Mouse (Mus musculus): ENCODE measurements around the gene Celf2. TPM values are rescaled to one million over a fixed set of nuclear protein-coding genes. Genes with fewer than 3 reads are reported as not detected.

Gene Celf2
- total RNA-seq, 1 experiment, result 3.7 TPM

DNA sequence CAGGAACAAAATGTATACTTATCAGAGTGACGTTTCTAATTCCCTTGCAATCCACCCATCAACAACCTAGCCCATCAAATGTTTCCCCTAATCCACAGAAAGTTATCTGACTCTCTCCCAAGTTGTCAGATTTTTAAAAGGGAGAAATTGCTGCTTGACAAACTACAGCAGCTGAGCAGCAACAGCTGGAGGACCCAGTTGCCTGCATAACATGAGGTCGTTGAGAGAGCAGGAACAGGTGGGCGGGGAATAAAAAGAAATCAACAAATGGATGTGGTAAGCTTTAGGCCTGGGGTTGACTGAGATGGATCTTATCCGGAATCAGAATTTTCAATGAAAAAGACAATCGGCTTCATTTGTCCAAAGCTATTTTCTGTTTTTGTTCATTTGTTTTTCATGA is 632.3 kb downstream of the Celf2 start:
- in situ Hi-C loops (cut with MboI; ENCODE audit: low sequenced_read_pairs in 2 of 2, unreplicated experiment in 2 of 2), result no loop called here
- peaks cover 0 to 2% of the 10 kb centered on the region in 2 experiments; a peak in 1 of 4 replicates for H3K4me1 ChIP-seq (ENCODE audit: control insufficient read depth in 2 of 2, insufficient read depth in 2 of 2, low read length in 2 of 2, poor library complexity in 1 of 2)
- DNase-seq (ENCODE audit: low read depth, low spot score), result no peak

DNA sequence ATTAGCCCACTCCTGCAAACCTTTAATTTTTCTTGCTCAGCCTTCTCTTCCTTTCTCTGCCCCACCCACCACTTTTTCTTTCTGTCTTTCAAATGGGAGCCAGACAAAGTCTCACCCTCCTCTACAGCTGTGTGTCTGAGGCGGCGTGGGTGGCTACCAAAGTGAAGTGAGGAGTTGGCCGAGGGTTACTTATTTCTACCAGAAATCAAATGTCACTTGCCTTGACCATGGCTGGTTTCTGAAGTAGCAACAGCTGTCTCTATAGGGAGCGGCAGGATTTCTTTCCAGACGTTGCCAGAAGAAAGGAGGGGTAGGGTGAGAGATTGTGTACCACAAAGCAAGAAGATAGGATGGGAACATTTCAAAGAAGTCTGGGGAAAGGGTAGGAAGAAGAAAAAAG is 632.8 kb downstream of the Celf2 start:
- H3K4me3 ChIP-seq (ENCODE audit: insufficient read depth in 1 of 2, low read depth in 1 of 2, low read length in 2 of 2, poor library complexity in 1 of 2, severe bottlenecking in 1 of 2), result no peak overlapping the region
- H3K9ac ChIP-seq (ENCODE audit: insufficient read depth, low read depth, low read length, poor library complexity, severe bottlenecking), result no peak overlapping the region
- H3K9me3 ChIP-seq (ENCODE audit: control insufficient read depth, insufficient read depth, low read depth, low read length), result no peaks in the 10 kb centered on the region
- peaks cover 0 to 2% of the 10 kb centered on the region in 2 experiments; a peak in 1 of 4 replicates for H3K4me1 ChIP-seq (ENCODE audit: control insufficient read depth in 2 of 2, insufficient read depth in 2 of 2, low read length in 2 of 2, poor library complexity in 1 of 2)
- TF ChIP-seq ZC3H11A (IDR thresholded peaks at IDR 0.05; ENCODE audit: borderline replicate concordance, low read depth, low read length) (no peak), HCFC1 (IDR thresholded peaks at IDR 0.05; ENCODE audit: borderline replicate concordance, insufficient read depth, low read length) (no peak), ZNF384 (IDR thresholded peaks at IDR 0.05; ENCODE audit: low read depth, low read length) (no peak), MAFK (IDR thresholded peaks at IDR 0.05; ENCODE audit: insufficient read depth, low read depth, low read length) (no peak), CHD2 (IDR thresholded peaks at IDR 0.05; ENCODE audit: low read depth, low read length) (no peak)
- in situ Hi-C loops (cut with MboI; ENCODE audit: low sequenced_read_pairs in 2 of 2, unreplicated experiment in 2 of 2), result no loop called here
- no peaks in the 10 kb centered on the region for H3K36me3 ChIP-seq (ENCODE audit: control insufficient read depth, insufficient read depth, low read length, poor library complexity, severe bottlenecking)
- DNase-seq (ENCODE audit: low read depth, low spot score), result no peak
- H3K27ac ChIP-seq (ENCODE audit: insufficient read depth, low read depth, low read length, poor library complexity, severe bottlenecking), result no peak overlapping the region

More for the DNA sequence above, 632.3 kb downstream of the Celf2 start:
- Histone ChIP-seq H3K36me3 (ENCODE audit: control insufficient read depth, insufficient read depth, low read length, poor library complexity, severe bottlenecking) (no peaks in the 10 kb centered on the region), H3K9ac (ENCODE audit: insufficient read depth, low read depth, low read length, poor library complexity, severe bottlenecking) (no peak overlapping the region), H3K9me3 (ENCODE audit: control insufficient read depth, insufficient read depth, low read depth, low read length) (no peaks in the 10 kb centered on the region), H3K27ac (ENCODE audit: insufficient read depth, low read depth, low read length, poor library complexity, severe bottlenecking) (no peak overlapping the region), H3K4me3 (ENCODE audit: insufficient read depth in 1 of 2, low read depth in 1 of 2, low read length in 2 of 2, poor library complexity in 1 of 2, severe bottlenecking in 1 of 2) (no peak overlapping the region)
- no peak for TF ChIP-seq ZC3H11A (IDR thresholded peaks at IDR 0.05; ENCODE audit: borderline replicate concordance, low read depth, low read length)
- TF ChIP-seq CHD2 (IDR thresholded peaks at IDR 0.05; ENCODE audit: low read depth, low read length), result no peak
- no peak for TF ChIP-seq ZNF384 (IDR thresholded peaks at IDR 0.05; ENCODE audit: low read depth, low read length)
- no peak for TF ChIP-seq MAFK (IDR thresholded peaks at IDR 0.05; ENCODE audit: insufficient read depth, low read depth, low read length)
- TF ChIP-seq HCFC1 (IDR thresholded peaks at IDR 0.05; ENCODE audit: borderline replicate concordance, insufficient read depth, low read length), result no peak

DNA sequence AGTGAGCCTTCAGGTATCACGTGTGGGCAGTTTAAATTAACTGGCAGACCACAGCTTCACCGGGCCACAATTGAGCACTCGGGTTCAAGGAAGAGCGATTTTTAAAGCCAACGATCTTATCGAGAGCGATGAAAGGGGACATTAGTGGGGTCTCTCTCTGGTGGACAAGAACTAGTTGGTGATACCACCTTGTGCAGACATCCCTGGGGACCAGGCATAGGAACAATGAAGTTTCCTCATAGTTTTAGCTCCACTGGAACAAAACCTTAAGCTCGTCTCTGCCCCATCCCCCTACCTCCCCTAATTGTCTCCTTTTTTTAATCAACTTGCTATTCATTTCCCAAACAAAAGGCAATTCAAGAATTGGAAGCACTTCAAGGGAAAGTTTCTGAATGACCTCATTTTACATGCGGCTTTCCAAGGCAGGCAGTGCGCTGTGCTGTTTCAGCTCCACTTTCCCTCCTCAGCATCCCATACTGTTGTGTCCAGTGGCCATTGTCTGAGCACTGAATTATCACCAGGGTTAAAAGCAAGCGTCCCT is 634.2 kb downstream of the Celf2 start:
- H3K9ac ChIP-seq (ENCODE audit: insufficient read depth, low read depth, low read length, poor library complexity, severe bottlenecking), result no peak overlapping the region
- H3K4me3 ChIP-seq (ENCODE audit: insufficient read depth in 1 of 2, low read depth in 1 of 2, low read length in 2 of 2, poor library complexity in 1 of 2, severe bottlenecking in 1 of 2), result no peak overlapping the region
- H3K27ac ChIP-seq (ENCODE audit: insufficient read depth, low read depth, low read length, poor library complexity, severe bottlenecking), result no peak overlapping the region
- no peak for TF ChIP-seq MAFK (IDR thresholded peaks at IDR 0.05; ENCODE audit: insufficient read depth, low read depth, low read length)
- TF ChIP-seq HCFC1 (IDR thresholded peaks at IDR 0.05; ENCODE audit: borderline replicate concordance, insufficient read depth, low read length), result no peak
- TF ChIP-seq ZC3H11A (IDR thresholded peaks at IDR 0.05; ENCODE audit: borderline replicate concordance, low read depth, low read length), result no peak
- TF ChIP-seq ZNF384 (IDR thresholded peaks at IDR 0.05; ENCODE audit: low read depth, low read length), result no peak
- TF ChIP-seq CHD2 (IDR thresholded peaks at IDR 0.05; ENCODE audit: low read depth, low read length), result no peak
- no peak for DNase-seq (ENCODE audit: low read depth, low spot score)
- peaks cover 0 to 2% of the 10 kb centered on the region in 2 experiments; a peak in 1 of 4 replicates for H3K4me1 ChIP-seq (ENCODE audit: control insufficient read depth in 2 of 2, insufficient read depth in 2 of 2, low read length in 2 of 2, poor library complexity in 1 of 2)
- H3K36me3 ChIP-seq (ENCODE audit: control insufficient read depth, insufficient read depth, low read length, poor library complexity, severe bottlenecking), result no peaks in the 10 kb centered on the region
- no peaks in the 10 kb centered on the region for H3K9me3 ChIP-seq (ENCODE audit: control insufficient read depth, insufficient read depth, low read depth, low read length)
- in situ Hi-C loops (cut with MboI; ENCODE audit: low sequenced_read_pairs in 2 of 2, unreplicated experiment in 2 of 2), result no loop called here

DNA sequence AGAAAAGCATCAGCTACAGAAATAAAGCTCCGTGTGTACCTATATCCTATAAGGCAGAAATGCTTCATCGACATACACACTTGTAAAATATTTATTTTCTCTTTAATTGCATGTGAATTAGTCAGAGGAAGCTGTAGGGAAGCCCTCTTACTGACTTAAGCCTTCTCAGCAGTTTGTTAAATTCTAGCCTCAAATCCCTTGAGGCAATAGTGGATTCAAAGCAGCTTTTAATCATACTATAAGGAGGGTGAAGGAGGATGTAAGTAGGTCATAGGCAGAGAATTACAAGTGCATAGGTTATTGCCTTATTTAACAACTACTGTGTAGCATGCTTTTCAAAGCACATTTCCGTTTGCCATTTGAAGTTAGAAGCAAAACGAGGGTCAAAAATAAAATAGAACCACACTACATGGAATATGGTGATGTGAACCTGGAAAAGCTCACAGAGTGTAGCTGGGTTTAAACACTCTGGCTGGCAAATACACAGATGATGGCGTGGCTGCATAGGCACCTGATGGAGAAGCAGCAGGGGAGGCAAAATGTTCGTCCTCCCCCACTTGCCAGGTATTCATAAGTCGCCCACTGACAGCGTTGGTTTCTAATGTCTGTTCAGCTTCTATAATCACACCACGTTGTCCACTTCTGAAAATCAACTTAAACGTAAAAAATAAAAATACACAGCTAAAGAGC is 635.0 kb downstream of the Celf2 start:
- in situ Hi-C loops (cut with MboI; ENCODE audit: low sequenced_read_pairs in 2 of 2, unreplicated experiment in 2 of 2), result no loop called here
- DNase-seq (ENCODE audit: low read depth, low spot score), result no peak
- TF ChIP-seq CHD2 (IDR thresholded peaks at IDR 0.05; ENCODE audit: low read depth, low read length), result no peak
- no peak for TF ChIP-seq ZC3H11A (IDR thresholded peaks at IDR 0.05; ENCODE audit: borderline replicate concordance, low read depth, low read length)
- no peak for TF ChIP-seq HCFC1 (IDR thresholded peaks at IDR 0.05; ENCODE audit: borderline replicate concordance, insufficient read depth, low read length)
- TF ChIP-seq MAFK (IDR thresholded peaks at IDR 0.05; ENCODE audit: insufficient read depth, low read depth, low read length), result no peak
- no peak for TF ChIP-seq ZNF384 (IDR thresholded peaks at IDR 0.05; ENCODE audit: low read depth, low read length)
- Histone ChIP-seq H3K27ac (ENCODE audit: insufficient read depth, low read depth, low read length, poor library complexity, severe bottlenecking) (no peak overlapping the region), H3K4me1 (ENCODE audit: control insufficient read depth in 2 of 2, insufficient read depth in 2 of 2, low read length in 2 of 2, poor library complexity in 1 of 2) (peaks cover 0 to 2% of the 10 kb centered on the region in 2 experiments; a peak in 1 of 4 replicates), H3K9me3 (ENCODE audit: control insufficient read depth, insufficient read depth, low read depth, low read length) (no peaks in the 10 kb centered on the region), H3K9ac (ENCODE audit: insufficient read depth, low read depth, low read length, poor library complexity, severe bottlenecking) (no peak overlapping the region), H3K36me3 (ENCODE audit: control insufficient read depth, insufficient read depth, low read length, poor library complexity, severe bottlenecking) (no peaks in the 10 kb centered on the region), H3K4me3 (ENCODE audit: insufficient read depth in 1 of 2, low read depth in 1 of 2, low read length in 2 of 2, poor library complexity in 1 of 2, severe bottlenecking in 1 of 2) (no peak overlapping the region)

Measured in ES-E14 (cell line).